Mouse (Mus musculus) midbrain, embryonic 12.5 days (tissue): ENCODE results near the gene Esr1. TPM values are rescaled to one million over a fixed set of nuclear protein-coding genes. Genes with fewer than 3 reads are reported as not detected.
"Not testable (repeated sequence)": the region's sequence is repeated elsewhere in the genome, so short reads cannot be mapped to it uniquely, and the experiment has no call there.

Source experiments
- ATAC-seq: fragments of 200-750 bp; cut with Nextera tagmentation; 2 replicates; pipeline ENCODE4 v1.8.0; 2017; ENCODE audit warnings: low read depth, moderate TSS enrichment, moderate library complexity; ENCODE audit not compliant: low FRiP score
- H3K27ac ChIP-seq: fragments of 300-500 bp; sonication (generic); replicated peaks from 2 replicates; pipeline ENCODE4 v1.5.1; 2016; ENCODE audit warnings: mild to moderate bottlenecking
- H3K27me3 ChIP-seq: fragments of 300-500 bp; sonication (generic); 2 replicates; pipeline ENCODE4 v1.6.1; 2016; ENCODE audit warnings: mild to moderate bottlenecking
- H3K36me3 ChIP-seq: fragments of 300-500 bp; sonication (generic); 2 replicates; pipeline ENCODE4 v1.6.1; 2016
- H3K4me1 ChIP-seq: fragments of 300-500 bp; sonication (generic); 2 replicates; pipeline ENCODE4 v1.6.1; 2016
- H3K4me2 ChIP-seq: fragments of 300-500 bp; sonication (generic); replicated peaks from 2 replicates; pipeline ENCODE4 v1.6.1; 2016; ENCODE audit warnings: mild to moderate bottlenecking, moderate library complexity
- H3K4me3 ChIP-seq: fragments of 300-500 bp; sonication (generic); 2 replicates; pipeline ENCODE4 v1.5.1; 2016; ENCODE audit warnings: mild to moderate bottlenecking
- H3K9ac ChIP-seq: fragments of 300-500 bp; sonication (generic); replicated peaks from 2 replicates; pipeline ENCODE4 v1.6.1; 2016; ENCODE audit warnings: mild to moderate bottlenecking, moderate library complexity
- H3K9me3 ChIP-seq: fragments of 300-500 bp; sonication (generic); 2 replicates; pipeline ENCODE4 v1.6.1; 2016; ENCODE audit warnings: mild to moderate bottlenecking
- WGBS: fragments of 180-500 bp; shearing (Covaris S2); methylation state at CpG from one replicate; pipeline ENCODE4 v1.1.7; 2016; 5-methylcytosine and 5-hydroxymethylcytosine counted together
- polyA plus RNA-seq: library from polyadenylated mRNA; unstranded; fragments of >200 nt; fragmentation: Nextera tagmentation; extraction: Ambion mirVana; gene quantifications from 2 replicates; pipeline ENCODE4 v1.2.1, GENCODE M21; 2016

Esr1 gene
- polyA plus RNA-seq, 1 experiment from 2014 or later, result 0.13 TPM

DNA sequence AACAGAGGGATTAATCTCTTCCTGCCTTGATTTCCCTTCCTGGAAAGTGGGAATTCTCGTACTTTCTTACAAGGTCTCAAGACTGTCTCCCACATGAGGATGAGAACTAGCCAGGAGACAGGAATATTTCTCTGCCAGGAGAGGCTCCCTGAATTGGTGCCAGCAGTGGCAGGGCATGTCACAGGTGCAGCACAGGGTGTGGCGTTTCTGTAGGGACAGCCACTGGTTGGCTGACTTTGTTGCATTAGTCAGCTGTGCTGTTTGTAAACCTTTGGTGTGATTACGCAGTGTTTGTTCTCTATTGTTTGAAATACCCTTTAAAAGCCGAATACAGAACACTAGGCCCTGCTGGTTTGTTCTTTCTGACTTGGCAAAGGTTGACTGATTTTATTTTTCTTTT, 11.8 kb upstream of the Esr1 start:
- WGBS, result 78% methylated on average over 4 of the region's 4 CpGs
- no peak overlapping the region for H3K4me3 ChIP-seq
- no peak for ATAC-seq

DNA sequence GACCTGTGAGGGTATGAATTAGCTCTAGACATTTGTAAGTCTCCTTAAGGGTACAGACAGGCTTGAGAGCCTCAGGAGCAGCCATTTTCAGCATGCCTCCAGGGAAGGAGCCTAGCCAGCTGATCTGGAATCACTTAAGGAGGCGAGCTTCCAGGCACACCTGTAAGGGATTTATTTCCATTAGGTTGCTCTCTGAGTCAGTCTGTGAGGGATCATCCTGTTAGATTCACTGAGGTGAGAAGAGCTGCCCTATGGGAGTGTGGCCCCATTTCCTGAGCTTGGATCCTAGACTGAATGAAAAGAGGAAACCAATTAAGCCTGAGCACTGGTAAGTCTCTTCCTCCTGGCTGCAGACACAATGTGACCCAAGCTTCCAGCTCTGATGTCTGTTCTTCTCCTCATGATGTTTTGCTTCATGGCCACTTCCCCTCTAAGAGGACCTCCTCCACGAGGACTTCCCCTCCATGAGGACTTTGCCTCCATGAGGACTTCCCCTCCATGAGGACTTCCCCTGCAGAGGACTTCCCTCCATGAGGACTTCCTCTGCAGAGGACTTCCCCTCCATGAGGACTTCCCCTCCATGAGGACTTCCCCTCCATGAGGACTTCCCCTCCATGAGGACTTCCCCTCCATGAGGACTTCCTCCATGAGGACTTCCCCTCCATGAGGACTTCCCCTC, 10.5 kb upstream of the Esr1 start:
- no peaks in the 10 kb centered on the region for H3K9me3 ChIP-seq
- H3K4me3 ChIP-seq, result no peak overlapping the region
- H3K27ac ChIP-seq, result no peak overlapping the region
- no peak for ATAC-seq
- no peak overlapping the region for H3K9ac ChIP-seq
- no peak overlapping the region for H3K4me2 ChIP-seq
- H3K4me1 ChIP-seq, result no peaks in the 10 kb centered on the region
- WGBS, result 60% methylated on average over 2 of the region's 2 CpGs
- no peaks in the 10 kb centered on the region for H3K27me3 ChIP-seq
- H3K36me3 ChIP-seq, result no peaks in the 10 kb centered on the region

More for the DNA sequence above, 11.8 kb upstream of the Esr1 start:
- Histone ChIP-seq H3K9ac (no peak overlapping the region), H3K9me3 (no peaks in the 10 kb centered on the region), H3K4me1 (no peaks in the 10 kb centered on the region), H3K27me3 (no peaks in the 10 kb centered on the region), H3K36me3 (no peaks in the 10 kb centered on the region), H3K27ac (no peak overlapping the region), H3K4me2 (no peak overlapping the region)

DNA sequence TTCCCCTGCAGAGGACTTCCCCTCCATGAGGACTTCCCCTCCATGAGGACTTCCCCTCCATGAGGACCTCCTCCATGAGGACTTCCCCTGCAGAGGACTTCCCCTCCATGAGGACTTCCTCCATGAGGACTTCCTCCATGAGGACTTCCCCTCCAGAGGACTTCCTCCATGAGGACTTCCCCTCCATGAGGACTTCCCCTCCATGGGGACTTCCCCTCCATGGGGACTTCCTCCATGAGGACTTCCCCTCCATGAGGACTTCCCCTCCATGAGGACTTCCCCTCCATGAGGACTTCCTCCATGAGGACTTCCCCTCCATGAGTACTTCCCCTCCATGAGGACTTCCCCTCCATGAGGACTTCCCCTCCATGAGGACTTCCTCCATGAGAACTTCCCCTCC, 9.8 kb upstream of the Esr1 start:
- not testable (repeated sequence) for ATAC-seq, H3K27me3 ChIP-seq, H3K9me3 ChIP-seq, H3K4me2 ChIP-seq, H3K27ac ChIP-seq, H3K36me3 ChIP-seq, H3K4me1 ChIP-seq, H3K9ac ChIP-seq, H3K4me3 ChIP-seq

DNA sequence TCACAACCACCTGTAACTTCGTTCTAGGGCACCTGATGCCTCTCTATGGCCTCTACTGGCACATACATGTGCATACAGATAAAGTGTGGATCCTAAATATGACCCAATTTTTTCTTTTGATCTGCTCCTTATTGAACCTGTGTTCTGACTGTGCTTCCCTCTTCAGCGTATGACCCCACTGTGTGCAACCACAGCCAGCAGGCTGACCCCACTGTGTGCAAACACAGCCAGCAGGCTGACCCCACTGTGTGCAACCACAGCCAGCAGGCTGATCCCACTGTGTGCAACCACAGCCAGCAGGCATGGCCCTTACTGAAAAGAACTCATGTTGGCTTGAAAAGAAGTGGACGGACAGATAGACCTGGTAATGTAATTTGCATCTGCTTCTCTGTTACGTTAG, 8.9 kb upstream of the Esr1 start:
- Histone ChIP-seq H3K4me1 (no peaks in the 10 kb centered on the region), H3K4me3 (no peak overlapping the region), H3K36me3 (no peaks in the 10 kb centered on the region), H3K27me3 (no peaks in the 10 kb centered on the region), H3K9ac (no peak overlapping the region), H3K27ac (no peak overlapping the region), H3K9me3 (no peaks in the 10 kb centered on the region), H3K4me2 (no peak overlapping the region)
- no peak for ATAC-seq
- 72% methylated on average over 4 of the region's 4 CpGs for WGBS

DNA sequence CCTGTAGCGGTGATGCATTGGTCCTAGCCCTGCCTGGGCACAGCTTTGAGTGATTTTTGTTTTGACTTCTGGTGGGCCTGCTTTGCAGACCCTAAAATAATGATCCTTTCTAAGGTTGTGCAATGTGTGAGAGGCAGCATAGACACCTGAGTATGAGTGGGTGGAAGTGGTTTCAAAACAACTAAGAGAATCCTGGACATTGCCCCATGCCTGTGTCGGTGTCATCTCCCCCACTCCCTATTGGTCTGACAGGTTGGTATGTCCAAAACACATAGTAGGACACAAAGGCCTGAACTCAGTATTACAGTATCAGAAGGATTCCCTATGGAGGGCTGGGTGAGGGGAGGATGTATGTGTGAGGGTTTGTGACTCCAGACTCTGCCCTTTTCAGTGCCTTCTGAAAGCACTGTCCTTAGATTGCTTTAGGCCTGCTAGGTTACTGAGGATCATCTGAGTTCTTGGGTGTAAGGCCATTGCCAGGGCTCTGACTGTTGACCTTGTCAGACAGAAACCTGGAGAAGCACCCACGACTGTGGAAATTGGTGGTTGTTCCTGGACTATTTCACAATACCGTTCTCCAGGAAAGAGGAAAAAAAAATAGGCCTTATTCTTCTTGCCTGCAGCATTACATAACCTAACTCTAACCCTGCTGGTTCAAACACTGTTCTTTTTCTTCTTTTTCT, 6.7 kb upstream of the Esr1 start:
- Histone ChIP-seq H3K4me2 (no peak overlapping the region), H3K9me3 (no peaks in the 10 kb centered on the region), H3K9ac (no peak overlapping the region), H3K27me3 (no peaks in the 10 kb centered on the region), H3K27ac (no peak overlapping the region), H3K36me3 (no peaks in the 10 kb centered on the region), H3K4me3 (no peak overlapping the region), H3K4me1 (no peaks in the 10 kb centered on the region)
- 84% methylated on average over 4 of the region's 4 CpGs for WGBS
- no peak for ATAC-seq

DNA sequence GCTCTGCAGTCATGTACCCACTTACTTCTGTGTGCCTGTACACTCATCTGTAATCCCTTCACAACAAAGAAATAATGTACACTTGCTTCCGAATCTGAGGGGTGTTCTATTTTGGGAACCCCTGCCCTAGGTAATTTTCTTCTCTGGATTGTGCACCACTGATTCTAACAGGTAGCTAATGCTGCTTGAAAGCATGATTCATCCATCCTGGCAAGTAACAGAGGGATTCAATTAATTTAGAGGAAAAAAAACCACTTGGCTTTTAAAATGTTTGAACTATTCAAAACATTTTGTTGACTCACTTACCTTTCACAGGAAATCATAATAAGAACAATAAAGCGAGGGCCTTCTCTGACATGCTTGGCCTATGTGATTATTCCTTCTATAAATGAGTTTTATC, 1.2 kb upstream of the Esr1 start:
- Histone ChIP-seq H3K36me3 (no peaks in the 10 kb centered on the region), H3K4me1 (no peaks in the 10 kb centered on the region), H3K9ac (no peak overlapping the region), H3K4me2 (no peak overlapping the region), H3K9me3 (no peaks in the 10 kb centered on the region), H3K27ac (no peak overlapping the region), H3K4me3 (no peak overlapping the region), H3K27me3 (no peaks in the 10 kb centered on the region)
- 87% methylated on average over 2 of the region's 2 CpGs for WGBS
- ATAC-seq, result no peak

DNA sequence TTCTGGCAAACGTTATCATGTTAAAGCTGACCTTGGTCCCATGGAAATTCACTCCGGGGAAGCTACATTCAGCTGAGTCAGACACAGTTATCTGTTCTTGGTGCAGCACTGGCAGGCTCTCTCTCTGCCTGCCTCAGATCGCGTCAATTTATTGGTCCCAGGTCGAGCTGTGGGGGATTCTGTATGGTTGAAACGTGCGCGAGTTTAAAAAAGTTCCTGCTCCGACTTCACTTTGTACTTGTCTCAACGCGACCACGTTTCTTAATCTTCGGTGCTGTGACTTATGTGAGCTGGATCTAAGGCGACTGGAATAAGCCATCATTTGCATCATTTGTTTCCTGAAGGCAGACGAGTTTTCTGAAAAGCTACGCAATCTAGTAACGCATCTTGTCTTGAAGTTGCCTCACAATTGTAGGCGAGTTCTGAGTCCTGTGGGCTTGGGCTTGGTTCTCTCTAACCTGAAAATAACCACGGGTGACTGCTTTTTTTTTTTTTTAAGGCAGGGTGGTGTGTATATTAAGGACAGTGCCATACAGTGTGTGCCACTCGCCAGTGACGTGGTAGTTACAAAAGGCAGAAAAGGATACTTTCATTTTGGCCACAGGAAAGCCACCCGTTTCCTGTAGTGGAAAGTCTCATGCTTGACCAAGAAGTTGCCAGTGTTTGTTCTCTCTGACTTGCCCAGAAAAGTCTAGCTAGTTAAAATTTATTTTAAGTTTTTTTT, 1.1 kb downstream of the Esr1 start:
- Histone ChIP-seq H3K27me3 (no peaks in the 10 kb centered on the region), H3K9ac (no peak overlapping the region), H3K36me3 (no peaks in the 10 kb centered on the region), H3K4me3 (no peak overlapping the region), H3K27ac (no peak overlapping the region), H3K4me2 (no peak overlapping the region), H3K4me1 (no peaks in the 10 kb centered on the region), H3K9me3 (no peaks in the 10 kb centered on the region)
- WGBS, result 81% methylated on average over 22 of the region's 22 CpGs
- no peak for ATAC-seq

DNA sequence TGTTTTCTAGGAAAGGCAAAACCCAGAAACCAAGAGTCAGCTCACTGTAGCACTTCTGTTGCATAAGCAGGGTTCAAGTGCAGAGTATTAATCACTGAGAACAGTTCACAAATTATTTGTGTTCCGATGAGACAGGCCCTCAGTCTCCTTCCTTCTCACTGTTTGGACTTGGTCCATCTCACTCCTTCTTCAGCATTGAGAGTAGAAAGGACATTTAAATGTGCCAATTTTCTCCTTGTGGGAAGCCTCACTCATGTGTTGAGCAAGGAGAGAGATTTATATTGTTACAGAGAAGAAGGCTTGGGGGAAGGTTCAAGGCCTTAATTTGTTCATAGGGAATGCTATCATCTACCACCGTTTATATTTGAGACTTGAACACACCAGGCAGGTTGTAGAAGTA, 6.6 kb downstream of the Esr1 start:
- no peaks in the 10 kb centered on the region for H3K27me3 ChIP-seq
- 100% methylated on average over 2 of the region's 2 CpGs for WGBS
- H3K4me1 ChIP-seq, result no peaks in the 10 kb centered on the region
- no peak overlapping the region for H3K4me2 ChIP-seq
- H3K36me3 ChIP-seq, result no peaks in the 10 kb centered on the region
- no peak for ATAC-seq
- no peak overlapping the region for H3K4me3 ChIP-seq
- no peak overlapping the region for H3K27ac ChIP-seq
- H3K9me3 ChIP-seq, result no peaks in the 10 kb centered on the region
- no peak overlapping the region for H3K9ac ChIP-seq

DNA sequence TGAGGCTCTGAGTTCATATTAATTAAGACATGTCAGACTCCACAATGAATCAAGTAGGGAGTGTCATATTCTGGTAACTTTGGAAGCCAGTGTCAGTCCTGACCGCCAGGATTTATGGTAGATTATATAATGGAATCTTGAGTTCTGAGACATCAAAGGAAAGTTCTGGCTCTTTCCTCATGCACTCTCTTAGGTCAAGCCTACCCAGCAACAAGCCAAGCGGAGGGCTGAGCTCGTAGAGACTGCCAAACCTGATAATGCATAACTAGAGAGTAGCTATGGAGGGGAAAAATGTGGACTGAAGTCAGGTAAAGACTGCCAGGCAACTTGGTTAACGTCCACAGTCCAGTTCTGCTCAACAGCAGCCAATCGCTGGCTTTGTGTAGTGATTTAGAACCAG, 7.3 kb downstream of the Esr1 start:
- Histone ChIP-seq H3K9ac (no peak overlapping the region), H3K36me3 (no peaks in the 10 kb centered on the region), H3K4me1 (no peaks in the 10 kb centered on the region), H3K4me2 (no peak overlapping the region), H3K9me3 (no peaks in the 10 kb centered on the region), H3K27me3 (no peaks in the 10 kb centered on the region), H3K4me3 (no peak overlapping the region), H3K27ac (no peak overlapping the region)
- no peak for ATAC-seq
- 82% methylated on average over 5 of the region's 5 CpGs for WGBS

DNA sequence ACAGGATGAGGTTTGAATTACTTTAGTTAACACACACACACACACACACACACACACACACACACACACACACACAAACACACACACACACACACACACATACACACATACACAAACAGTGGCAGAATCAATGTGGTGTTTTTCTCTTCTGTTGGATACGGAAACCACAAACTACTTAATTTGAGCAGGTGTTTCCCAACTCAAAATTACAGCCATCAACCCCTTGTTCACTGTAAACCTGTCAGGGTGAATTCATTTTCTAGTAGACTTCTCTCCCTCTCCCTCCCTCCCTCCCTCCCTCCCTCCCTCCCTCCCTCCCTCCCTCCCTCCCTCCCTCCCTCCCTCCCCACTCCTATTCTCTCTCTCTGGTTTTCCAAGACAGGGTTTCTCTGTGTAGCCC, 8.0 kb downstream of the Esr1 start:
- not testable (repeated sequence) for H3K27me3 ChIP-seq, H3K4me2 ChIP-seq, H3K36me3 ChIP-seq, H3K4me1 ChIP-seq, H3K27ac ChIP-seq, ATAC-seq, H3K4me3 ChIP-seq, H3K9me3 ChIP-seq, H3K9ac ChIP-seq
- 100% methylated on average over 1 of the region's 1 CpGs for WGBS

DNA sequence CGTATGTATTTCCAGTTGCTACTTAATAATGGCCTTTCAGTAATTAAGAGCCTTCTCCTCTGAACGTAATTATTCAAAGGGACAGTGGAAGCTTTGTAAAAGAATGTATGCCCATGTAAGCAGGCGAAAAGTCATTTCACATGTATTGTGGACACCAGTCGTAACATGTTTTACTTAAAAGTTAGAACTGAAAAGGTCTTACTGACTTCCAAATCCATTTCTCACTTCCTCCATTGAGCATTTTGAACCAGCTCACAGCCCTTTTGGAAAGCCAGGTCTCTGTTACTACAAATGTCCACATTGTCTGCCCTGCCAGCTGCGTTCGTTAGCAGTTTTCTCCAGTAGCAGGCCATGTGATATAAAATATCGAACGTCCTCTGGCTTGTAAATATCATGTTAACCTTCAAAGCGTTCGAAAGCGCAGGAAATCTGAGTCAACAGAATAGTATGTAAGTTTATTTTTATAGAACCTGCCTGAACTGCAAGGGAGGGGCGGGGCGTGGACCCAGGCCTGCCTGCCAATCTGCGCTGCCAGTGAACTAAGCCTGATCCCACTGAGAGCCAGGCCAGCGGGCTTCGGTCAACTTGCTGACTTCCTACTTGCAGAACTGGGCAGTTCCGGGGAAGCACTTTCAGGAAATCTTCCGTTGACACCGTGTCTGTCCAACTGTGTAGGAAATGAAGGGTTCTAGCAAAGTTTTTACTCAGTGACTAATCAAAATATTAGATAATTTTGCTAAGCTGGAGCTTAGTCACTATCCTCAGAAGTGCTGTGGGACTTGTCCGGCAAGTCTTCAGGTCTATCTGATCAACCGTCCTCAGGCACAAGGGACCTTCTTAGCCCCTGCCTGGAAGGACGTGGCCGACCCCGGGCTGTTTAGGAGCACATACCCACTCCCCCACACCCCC, 9.5 kb downstream of the Esr1 start:
- ATAC-seq, result no peak
- H3K27me3 ChIP-seq, result no peaks in the 10 kb centered on the region
- no peak overlapping the region for H3K4me3 ChIP-seq
- H3K9ac ChIP-seq, result no peak overlapping the region
- no peak overlapping the region for H3K27ac ChIP-seq
- no peak overlapping the region for H3K4me2 ChIP-seq
- no peaks in the 10 kb centered on the region for H3K4me1 ChIP-seq
- no peaks in the 10 kb centered on the region for H3K9me3 ChIP-seq
- 84% methylated on average over 24 of the region's 24 CpGs for WGBS
- H3K36me3 ChIP-seq, result no peaks in the 10 kb centered on the region

DNA sequence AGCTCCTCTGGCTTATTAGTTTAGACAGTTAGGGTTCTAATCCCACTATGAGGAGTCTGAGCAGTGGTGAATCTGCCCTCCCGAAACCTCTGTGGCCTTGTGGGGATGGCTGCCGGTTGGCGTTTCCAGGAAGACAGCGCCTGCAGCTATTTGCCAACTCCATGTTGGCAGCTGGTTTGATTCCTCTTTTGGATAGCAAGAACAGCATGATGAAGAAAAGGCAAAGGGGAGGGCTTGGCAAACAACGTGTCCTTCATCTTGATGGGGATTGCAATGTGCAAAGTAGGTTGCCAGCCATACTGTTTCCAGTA, 10.1 kb downstream of the Esr1 start:
- Histone ChIP-seq H3K27ac (no peak overlapping the region), H3K27me3 (no peaks in the 10 kb centered on the region), H3K4me2 (no peak overlapping the region), H3K9ac (no peak overlapping the region), H3K36me3 (no peaks in the 10 kb centered on the region), H3K4me1 (no peaks in the 10 kb centered on the region), H3K9me3 (no peaks in the 10 kb centered on the region), H3K4me3 (no peak overlapping the region)
- whole genome bisulfite sequencing, result 93% methylated on average over 5 of the region's 5 CpGs
- ATAC-seq, result no peak
